Mouse (Mus musculus): ENCODE results near the gene Glb1l2.

DNA sequence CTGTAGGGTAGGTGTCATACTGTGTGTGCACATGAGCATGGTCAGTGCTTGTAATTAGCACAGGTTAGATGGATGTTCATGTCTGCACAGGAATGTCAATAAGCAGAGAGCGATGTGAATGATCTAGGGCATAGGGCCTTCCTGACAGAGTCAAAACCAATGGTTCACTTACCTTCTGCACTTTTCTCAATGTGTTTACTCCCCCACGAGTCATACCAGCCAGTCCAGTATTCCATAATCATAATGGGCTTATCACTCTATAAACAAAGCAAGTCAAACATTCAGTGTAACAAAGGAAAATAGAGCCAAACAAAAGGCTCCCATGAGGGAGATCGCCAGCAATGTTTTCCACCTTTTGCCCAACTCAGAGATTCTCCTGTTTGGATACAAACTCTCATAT lies 24.8 kb upstream of the Glb1l2 start:
- TF ChIP-seq CTCF (IDR thresholded peaks at IDR 0.05; ENCODE audit: borderline replicate concordance, extremely low read depth, insufficient read depth, insufficient read length) (no peak), POLR2A (IDR thresholded peaks at IDR 0.05; ENCODE audit: borderline replicate concordance, extremely low read depth, insufficient read depth, insufficient read length, poor library complexity, severe bottlenecking) (no peak)
